Mouse (Mus musculus): Measurements from ENCODE around the gene Prl4a1.
"Not testable (repeated sequence)": the region's sequence is repeated elsewhere in the genome, so short reads cannot be mapped to it uniquely, and the experiment has no call there.

The Prl4a1 gene

DNA sequence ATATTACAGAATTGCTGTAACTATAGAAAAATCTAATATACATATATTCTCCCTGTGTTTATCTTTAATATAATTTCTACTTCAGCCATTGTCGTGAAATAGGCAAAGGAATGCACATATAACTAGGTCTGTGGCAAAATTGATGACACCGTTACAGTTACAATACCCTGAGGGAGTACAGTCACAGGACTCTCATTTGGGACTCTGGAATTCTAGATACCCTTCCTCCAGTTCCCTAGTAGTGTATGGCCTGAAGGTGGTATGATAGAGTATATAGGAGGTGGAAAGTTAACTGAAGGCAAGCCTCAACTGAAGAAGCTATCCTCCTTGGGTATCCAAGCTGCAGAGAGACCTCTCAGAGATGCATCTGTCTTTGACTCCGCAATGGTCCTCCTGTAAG is at the start of gene Prl4a1:
TSS of gene Prl4a1 (plus strand) at position 301 of the 400 bp plus-strand sequence.
- DNase-seq: no peak

DNA sequence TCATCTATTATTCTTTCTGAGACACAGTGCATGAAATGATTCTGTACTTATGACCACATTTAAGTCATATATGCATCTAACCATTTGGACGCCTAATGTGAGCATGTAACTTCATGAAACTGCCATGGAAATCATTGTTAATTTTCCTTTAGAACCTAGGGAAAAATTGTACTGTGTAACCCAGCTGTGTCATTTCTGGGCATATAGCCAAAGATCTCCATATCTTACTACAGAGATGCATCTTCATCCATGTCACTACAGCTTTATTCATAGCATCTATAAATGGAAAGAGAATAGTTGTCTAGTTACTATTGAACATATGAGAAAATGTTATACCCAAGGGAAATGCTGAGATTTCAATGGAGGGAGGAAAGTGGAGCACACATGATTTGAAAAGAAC is 43.1 kb upstream of the Prl4a1 start:
- DNase-seq: no peak

DNA sequence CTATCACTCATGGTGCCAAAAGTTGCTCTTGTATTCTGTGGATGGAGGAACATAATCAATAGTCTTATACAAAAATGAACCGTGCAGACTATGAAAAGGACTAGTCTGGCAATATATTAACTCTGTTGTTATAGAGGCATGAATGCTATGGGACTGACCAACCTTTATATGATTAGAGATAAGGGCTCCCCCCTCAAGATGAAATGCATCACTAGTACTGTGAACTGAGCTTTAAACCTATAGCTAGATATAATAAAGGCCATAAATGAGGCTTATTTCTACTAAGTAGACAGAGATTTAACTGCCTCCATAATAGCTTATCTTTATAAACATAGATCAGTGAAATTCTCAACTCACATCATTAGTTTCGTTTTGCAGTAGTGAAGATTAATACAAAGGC is 41.7 kb upstream of the Prl4a1 start:
- not testable (repeated sequence) for DNase-seq

DNA sequence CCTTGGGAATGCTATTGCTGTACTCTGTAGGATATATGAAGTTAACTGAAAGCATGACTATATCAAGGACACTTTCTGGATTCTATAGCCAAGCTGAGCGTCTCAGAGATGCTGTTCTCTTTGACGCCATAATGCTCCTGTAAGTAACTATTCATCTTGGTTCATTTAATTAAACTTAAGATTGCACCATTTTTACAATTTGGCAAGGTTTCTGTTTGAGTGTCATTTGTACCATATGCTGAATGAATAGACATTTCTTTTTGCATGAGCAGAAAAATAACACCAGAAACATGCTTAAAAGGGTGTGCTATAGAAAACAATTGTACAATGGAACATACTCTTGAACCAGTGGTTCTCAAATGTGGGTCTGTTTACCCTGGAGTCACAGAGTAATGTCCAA is 38.4 kb upstream of the Prl4a1 start:
- no peak for DNase-seq

DNA sequence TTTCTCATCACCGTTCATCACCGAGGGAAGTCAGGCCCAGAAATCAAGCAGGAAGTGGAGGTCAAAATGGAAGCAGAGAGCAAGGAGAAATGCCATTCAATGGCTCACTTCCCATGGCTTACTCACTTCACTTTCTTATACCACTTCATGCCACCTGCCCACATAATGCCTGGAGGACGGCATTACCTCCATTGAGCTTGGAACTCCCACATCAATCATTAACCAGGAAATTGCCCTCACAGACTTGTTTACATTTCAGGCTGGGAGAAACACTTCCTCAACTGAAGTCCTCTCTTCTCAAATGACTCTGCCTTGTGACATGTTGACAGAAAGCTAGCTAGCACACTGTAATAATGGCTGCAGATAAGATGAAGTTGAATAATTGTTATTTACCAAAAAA is 19.5 kb upstream of the Prl4a1 start:
- DNase-seq: peak in 1 of 2 experiments; percentile 1

DNA sequence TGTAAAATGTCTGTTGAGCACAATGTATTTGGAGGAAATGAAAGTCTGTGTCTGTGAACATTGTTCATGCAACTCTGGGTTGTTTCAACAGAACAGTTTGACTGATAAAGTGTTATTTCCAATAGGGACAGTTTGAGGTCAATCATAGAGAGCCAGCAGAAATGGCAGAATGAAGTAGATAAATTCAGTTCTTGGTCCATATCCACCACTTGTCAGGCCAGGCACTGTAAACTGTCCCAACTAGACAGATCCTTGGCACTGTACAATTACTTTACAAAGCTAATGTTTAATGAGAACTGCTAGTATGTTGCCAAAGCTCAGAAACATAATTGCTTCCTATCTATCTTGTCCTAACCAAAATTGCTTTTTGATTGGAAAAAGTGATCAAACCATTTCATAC is 13.3 kb downstream of the Prl4a1 start:
- DNase-seq: no peak

DNA sequence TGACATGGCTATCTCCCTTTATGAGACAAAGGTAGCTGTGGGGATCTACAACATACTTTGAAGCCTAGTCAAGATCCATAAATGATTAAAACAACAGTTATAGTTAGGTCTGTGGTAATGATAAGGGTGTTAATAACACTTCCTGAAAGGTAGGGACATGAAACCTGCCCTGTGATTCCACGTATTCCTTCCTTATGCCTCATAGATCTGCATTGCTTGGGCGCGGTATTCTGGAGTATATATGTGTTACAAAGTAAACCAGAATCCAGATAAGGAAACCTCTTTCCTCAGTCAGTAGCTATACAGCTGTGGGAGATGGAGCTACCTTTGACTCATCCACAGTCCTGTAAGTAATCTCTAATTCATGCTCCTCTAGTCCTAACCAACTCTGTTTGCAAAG is 53.3 kb downstream of the Prl4a1 start:
- DNase-seq: no peak
